Mouse (Mus musculus): ENCODE measurements around the gene Ttc19. TPM values are rescaled to one million over a fixed set of nuclear protein-coding genes. Genes with fewer than 3 reads are reported as not detected.

Ttc19 gene
- 18.9 and 19.7 TPM in 2 replicates for polyA plus RNA-seq (2015; fragmentation: Nextera tagmentation; extraction: Ambion mirVana)

- H3K36me3 ChIP-seq (ENCODE audit: control insufficient read depth, insufficient read depth), result peaks cover 19% of the 10 kb centered on the region
- WGBS, result under 1% methylated on average over 60 of the region's 68 CpGs
- ATAC-seq (replicated peaks; ENCODE audit: extremely low read depth, insufficient read depth, low FRiP score), result peak; percentile 98
Observed at GRCm38 (mm10) chr11:62280675-62281600, at the start of gene Ttc19, which contains the start of gene Zswim7. Gene Ttc19 (plus strand): TSS chr11:62281473. Gene Zswim7 (minus strand): TSS chr11:62281375.

DNA sequence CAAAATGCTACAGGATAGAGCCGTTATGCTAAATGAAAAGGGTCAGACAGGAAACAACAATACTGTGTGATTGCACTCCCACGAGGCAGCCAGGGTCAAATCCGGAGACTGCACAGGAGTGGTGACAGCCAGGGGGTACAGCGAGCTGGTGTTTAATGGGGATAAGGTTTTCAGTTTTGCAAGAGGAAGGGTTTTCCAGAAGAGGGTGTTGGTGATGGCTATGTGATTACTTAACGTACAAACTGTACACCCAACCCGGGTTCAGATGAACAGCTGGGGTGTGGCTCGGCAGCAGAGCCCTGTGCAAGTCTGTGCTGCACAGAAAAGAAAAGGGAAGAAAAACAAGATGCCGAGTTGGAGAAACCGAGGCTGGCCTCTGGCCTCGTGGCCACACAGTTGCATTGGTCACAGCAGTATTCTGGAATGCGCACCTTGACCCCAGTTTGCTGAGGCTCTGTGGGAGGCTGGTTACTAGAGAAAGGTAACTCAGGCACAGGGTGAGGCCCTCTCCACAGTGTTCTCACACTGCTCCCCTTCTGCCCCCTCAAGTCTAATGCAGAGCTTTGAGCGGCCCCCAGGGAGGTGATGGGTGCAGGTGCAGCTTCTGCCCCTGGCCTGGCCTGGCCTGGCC, 40.5 kb upstream of the Ttc19 start:
- no peak for ATAC-seq (replicated peaks; ENCODE audit: extremely low read depth, insufficient read depth, low FRiP score)
- Histone ChIP-seq H3K9me3 (replicated peaks; ENCODE audit: control insufficient read depth, low read length) (0 out of 2 replicates have a peak, but pooled peaks cover 2% of the 10 kb centered on the region), H3K9ac (ENCODE audit: low read length) (no peak overlapping the region), H3K27ac (ENCODE audit: low read length) (no peak overlapping the region), H3K4me3 (ENCODE audit: low read length) (no peak overlapping the region), H3K36me3 (ENCODE audit: control insufficient read depth, insufficient read depth) (no peaks in the 10 kb centered on the region), H3K4me1 (ENCODE audit: control insufficient read depth, insufficient read depth, low read length) (no peaks in the 10 kb centered on the region), H3K27me3 (ENCODE audit: control insufficient read depth, insufficient read depth, low read length) (no peaks in the 10 kb centered on the region), H3K4me2 (ENCODE audit: low read depth, low read length) (no peak overlapping the region)
- 63% methylated on average over 12 of the region's 12 CpGs for WGBS

More at GRCm38 (mm10) chr11:62280675-62281600, at the start of gene Ttc19, which contains the start of gene Zswim7:
- peak within 1 kb of the TSS; percentile 94 for H3K4me3 ChIP-seq (ENCODE audit: low read length)
- peaks cover 8% of the 10 kb centered on the region for H3K4me1 ChIP-seq (ENCODE audit: control insufficient read depth, insufficient read depth, low read length)
- H3K4me2 ChIP-seq (ENCODE audit: low read depth, low read length), result peak within 1 kb of the TSS; percentile 87
- H3K9ac ChIP-seq (ENCODE audit: low read length), result peak within 1 kb of the TSS; percentile 94
- H3K27me3 ChIP-seq (ENCODE audit: control insufficient read depth, insufficient read depth, low read length), result no peaks in the 10 kb centered on the region
- peak within 1 kb of the TSS; percentile 97 for H3K27ac ChIP-seq (ENCODE audit: low read length)
- 0 out of 2 replicates have a peak, but pooled peaks cover 3% of the 10 kb centered on the region for H3K9me3 ChIP-seq (replicated peaks; ENCODE audit: control insufficient read depth, low read length)

- Histone ChIP-seq H3K27me3 (ENCODE audit: control insufficient read depth, insufficient read depth, low read length) (no peaks in the 10 kb centered on the region), H3K9me3 (replicated peaks; ENCODE audit: control insufficient read depth, low read length) (0 out of 2 replicates have a peak, but pooled peaks cover 4% of the 10 kb centered on the region), H3K9ac (ENCODE audit: low read length) (no peak overlapping the region), H3K27ac (ENCODE audit: low read length) (no peak overlapping the region), H3K4me1 (ENCODE audit: control insufficient read depth, insufficient read depth, low read length) (no peaks in the 10 kb centered on the region), H3K4me2 (ENCODE audit: low read depth, low read length) (no peak overlapping the region), H3K36me3 (ENCODE audit: control insufficient read depth, insufficient read depth) (no peaks in the 10 kb centered on the region), H3K4me3 (ENCODE audit: low read length) (no peak overlapping the region)
- ATAC-seq (replicated peaks; ENCODE audit: extremely low read depth, insufficient read depth, low FRiP score), result no peak
- 82% methylated on average over 8 of the region's 8 CpGs for WGBS
Observed at GRCm38 (mm10) chr11:62243871-62244270, 37.4 kb upstream of the Ttc19 start.

- Histone ChIP-seq H3K4me1 (ENCODE audit: control insufficient read depth, insufficient read depth, low read length) (peaks cover 4% of the 10 kb centered on the region; the same call in 1 of the 2 replicates), H3K27ac (ENCODE audit: low read length) (no peak overlapping the region), H3K4me2 (ENCODE audit: low read depth, low read length) (no peak overlapping the region), H3K27me3 (ENCODE audit: control insufficient read depth, insufficient read depth, low read length) (no peaks in the 10 kb centered on the region; the same call in 1 of the 2 replicates), H3K36me3 (ENCODE audit: control insufficient read depth, insufficient read depth) (no peaks in the 10 kb centered on the region), H3K9ac (ENCODE audit: low read length) (no peak overlapping the region), H3K9me3 (replicated peaks; ENCODE audit: control insufficient read depth, low read length) (0 out of 2 replicates have a peak, but pooled peaks cover 4% of the 10 kb centered on the region), H3K4me3 (ENCODE audit: low read length) (no peak overlapping the region)
- 86% methylated on average over 4 of the region's 4 CpGs for WGBS
- ATAC-seq (replicated peaks; ENCODE audit: extremely low read depth, insufficient read depth, low FRiP score), result no peak
Observed at GRCm38 (mm10) chr11:62244471-62244870, 36.8 kb upstream of the Ttc19 start.

GRCm38 (mm10) chr11:62247759-62248400, 33.4 kb upstream of the Ttc19 start:
- no peak for ATAC-seq (replicated peaks; ENCODE audit: extremely low read depth, insufficient read depth, low FRiP score)
- peaks cover 20% of the 10 kb centered on the region for H3K27me3 ChIP-seq (ENCODE audit: control insufficient read depth, insufficient read depth, low read length)
- peak overlapping the region; percentile 67 for H3K4me3 ChIP-seq (ENCODE audit: low read length)
- WGBS, result 34% methylated on average over 18 of the region's 18 CpGs
- H3K4me1 ChIP-seq (ENCODE audit: control insufficient read depth, insufficient read depth, low read length), result peaks cover 4% of the 10 kb centered on the region; the same call in 1 of the 2 replicates
- no peak overlapping the region for H3K27ac ChIP-seq (ENCODE audit: low read length)
- H3K9me3 ChIP-seq (replicated peaks; ENCODE audit: control insufficient read depth, low read length), result 0 out of 2 replicates have a peak, but pooled peaks cover 4% of the 10 kb centered on the region
- no peaks in the 10 kb centered on the region for H3K36me3 ChIP-seq (ENCODE audit: control insufficient read depth, insufficient read depth)
- H3K4me2 ChIP-seq (ENCODE audit: low read depth, low read length), result peak overlapping the region; percentile 88
- H3K9ac ChIP-seq (ENCODE audit: low read length), result peak overlapping the region; percentile 51

DNA sequence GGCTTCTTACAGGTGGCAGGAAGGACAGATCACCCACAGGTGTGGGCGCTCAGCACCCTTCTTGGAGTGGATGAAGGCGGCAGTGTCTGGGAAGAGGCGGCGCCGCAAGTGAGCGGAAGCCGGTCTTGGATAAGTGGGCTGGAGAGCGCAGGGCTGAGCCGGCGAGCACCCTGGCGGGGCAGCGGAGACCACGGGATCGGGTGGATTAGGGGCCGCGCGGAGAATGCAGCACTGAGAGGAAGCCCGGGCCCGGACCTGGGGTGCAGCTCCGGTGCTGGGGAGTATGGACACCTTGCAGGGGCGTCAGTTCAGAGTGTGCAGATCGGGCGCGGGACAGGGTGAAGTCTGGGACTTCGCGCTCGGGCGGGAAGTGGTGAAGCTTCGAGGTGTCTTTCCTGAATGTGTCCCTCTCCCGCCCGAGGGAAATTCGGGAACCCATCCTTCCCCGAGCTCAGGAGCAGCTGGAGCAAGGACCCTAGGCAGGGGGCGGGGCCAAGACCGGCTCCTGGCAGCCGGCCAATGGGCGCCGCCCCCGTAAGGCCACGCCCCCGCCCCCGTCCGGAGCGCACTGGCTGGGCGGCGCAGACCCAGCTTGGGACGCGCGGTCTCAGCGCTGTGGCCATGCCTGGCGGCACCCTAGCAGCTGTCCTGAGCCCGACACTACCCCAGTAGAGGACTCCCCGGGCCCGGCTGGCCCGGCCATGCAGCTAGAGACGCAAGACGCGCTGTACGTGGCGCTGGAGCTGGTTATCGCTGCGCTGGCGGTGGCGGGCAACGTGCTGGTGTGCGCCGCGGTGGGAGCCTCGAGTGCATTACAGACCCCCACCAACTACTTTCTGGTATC, 32.6 kb upstream of the Ttc19 start, which contains the start of gene Adora2b:
Adora2b (plus strand) TSS at position 584 of the 844 bp plus-strand sequence.
- Histone ChIP-seq H3K4me2 (ENCODE audit: low read depth, low read length) (peak within 1 kb of the TSS; percentile 88), H3K4me1 (ENCODE audit: control insufficient read depth, insufficient read depth, low read length) (peaks cover 4% of the 10 kb centered on the region; the same call in 1 of the 2 replicates), H3K27me3 (ENCODE audit: control insufficient read depth, insufficient read depth, low read length) (peaks cover 20% of the 10 kb centered on the region), H3K9ac (ENCODE audit: low read length) (peak within 1 kb of the TSS; percentile 51), H3K27ac (ENCODE audit: low read length) (no peak within 1 kb of the TSS), H3K9me3 (replicated peaks; ENCODE audit: control insufficient read depth, low read length) (0 out of 2 replicates have a peak, but pooled peaks cover 4% of the 10 kb centered on the region), H3K4me3 (ENCODE audit: low read length) (peak within 1 kb of the TSS; percentile 67), H3K36me3 (ENCODE audit: control insufficient read depth, insufficient read depth) (no peaks in the 10 kb centered on the region)
- WGBS, result under 1% methylated on average over 69 of the region's 69 CpGs
- ATAC-seq (replicated peaks; ENCODE audit: extremely low read depth, insufficient read depth, low FRiP score), result peak; percentile 83

DNA sequence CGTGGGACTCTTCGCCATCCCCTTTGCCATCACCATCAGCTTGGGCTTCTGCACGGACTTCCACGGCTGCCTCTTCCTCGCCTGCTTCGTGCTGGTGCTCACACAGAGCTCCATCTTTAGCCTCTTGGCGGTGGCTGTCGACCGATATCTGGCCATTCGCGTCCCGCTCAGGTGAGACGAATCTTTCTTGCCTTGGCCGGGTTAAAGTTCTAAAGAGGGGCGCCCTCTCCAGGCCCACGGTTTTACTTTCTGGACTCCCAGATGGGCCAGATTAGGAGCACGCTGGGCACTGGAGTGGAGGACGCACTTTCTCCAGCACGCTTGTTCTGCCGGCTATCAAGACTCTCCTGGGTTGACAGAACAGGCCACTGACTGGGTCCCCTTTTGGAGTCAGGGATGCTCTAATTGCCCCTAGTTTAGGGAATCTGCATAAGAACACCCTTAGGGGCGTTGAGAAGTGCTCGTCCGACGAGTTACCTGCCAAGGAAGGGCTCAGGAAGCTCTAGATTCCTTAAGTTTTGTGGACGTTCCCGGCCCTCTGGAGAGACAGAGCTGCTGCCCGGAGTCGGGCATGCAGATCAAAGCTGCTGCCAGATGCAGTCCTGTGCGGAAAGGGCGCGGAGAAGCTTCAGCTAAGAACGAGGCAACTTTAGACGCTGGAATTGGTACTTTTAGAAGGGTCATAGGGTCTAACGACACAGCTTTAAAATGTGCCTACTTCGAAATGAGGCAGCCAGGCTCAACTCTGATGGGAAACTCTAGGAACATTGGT, 31.8 kb upstream of the Ttc19 start:
- peaks cover 20% of the 10 kb centered on the region for H3K27me3 ChIP-seq (ENCODE audit: control insufficient read depth, insufficient read depth, low read length)

More for the DNA sequence above, 31.8 kb upstream of the Ttc19 start:
- WGBS, result 4% methylated on average over 35 of the region's 35 CpGs
- Histone ChIP-seq H3K4me3 (ENCODE audit: low read length) (peak overlapping the region; percentile 67), H3K36me3 (ENCODE audit: control insufficient read depth, insufficient read depth) (no peaks in the 10 kb centered on the region), H3K4me1 (ENCODE audit: control insufficient read depth, insufficient read depth, low read length) (peaks cover 4% of the 10 kb centered on the region; the same call in 1 of the 2 replicates), H3K9ac (ENCODE audit: low read length) (peak overlapping the region; percentile 51), H3K27ac (ENCODE audit: low read length) (no peak overlapping the region), H3K9me3 (replicated peaks; ENCODE audit: control insufficient read depth, low read length) (0 out of 2 replicates have a peak, but pooled peaks cover 4% of the 10 kb centered on the region), H3K4me2 (ENCODE audit: low read depth, low read length) (peak overlapping the region; percentile 88)
- ATAC-seq (replicated peaks; ENCODE audit: extremely low read depth, insufficient read depth, low FRiP score), result peak; percentile 9; the same call in 1 of the 2 replicates

All from heart, embryonic 16.5 days (tissue).